Mouse (Mus musculus): ENCODE results near the gene Gm49378.
A peak's percentile ranks its signal among the peaks of the same experiment; 100 is the strongest.

Gene Gm49378

GRCm38 (mm10) chr14:55590748-55591330 is 46.9 kb downstream of the Gm49378 start, which contains the start of gene Psme2:
Gene Psme2, minus strand, starts transcription at chr14:55591113.
- peak; percentile 89 for DNase-seq (ENCODE audit: low read depth, low spot score)

GRCm38 (mm10) chr14:55589771-55590448 is 47.8 kb downstream of the Gm49378 start:
- DNase-seq (ENCODE audit: low read depth, low spot score): no peak

- DNase-seq (ENCODE audit: low read depth, low spot score): no peak
Observed at GRCm38 (mm10) chr14:55589271-55589670, 48.4 kb downstream of the Gm49378 start.

- no peak for DNase-seq (ENCODE audit: low read depth, low spot score)
Observed at GRCm38 (mm10) chr14:55586149-55586548, 51.5 kb downstream of the Gm49378 start.

GRCm38 (mm10) chr14:55585566-55585960 is 52.1 kb downstream of the Gm49378 start:
- no peak for DNase-seq (ENCODE audit: low read depth, low spot score)

GRCm38 (mm10) chr14:55584702-55585565 is 52.8 kb downstream of the Gm49378 start, which contains the start of gene Emc9:
Gene Emc9, minus strand, starts transcription at chr14:55585302.
- no peak for DNase-seq (ENCODE audit: low read depth, low spot score)

GRCm38 (mm10) chr14:55584303-55584701 is 53.4 kb downstream of the Gm49378 start:
- no peak for DNase-seq (ENCODE audit: low read depth, low spot score)

- DNase-seq (ENCODE audit: low read depth, low spot score): no peak
Observed at GRCm38 (mm10) chr14:55581981-55582681, 55.6 kb downstream of the Gm49378 start.

- DNase-seq (ENCODE audit: low read depth, low spot score): no peak
Observed at GRCm38 (mm10) chr14:55580731-55581130, 57.0 kb downstream of the Gm49378 start.

GRCm38 (mm10) chr14:55579511-55580496 is 57.9 kb downstream of the Gm49378 start:
- DNase-seq (ENCODE audit: low read depth, low spot score): no peak
